ENCODE assay signal across 16 mouse cellular contexts in the genomic region with DNA sequence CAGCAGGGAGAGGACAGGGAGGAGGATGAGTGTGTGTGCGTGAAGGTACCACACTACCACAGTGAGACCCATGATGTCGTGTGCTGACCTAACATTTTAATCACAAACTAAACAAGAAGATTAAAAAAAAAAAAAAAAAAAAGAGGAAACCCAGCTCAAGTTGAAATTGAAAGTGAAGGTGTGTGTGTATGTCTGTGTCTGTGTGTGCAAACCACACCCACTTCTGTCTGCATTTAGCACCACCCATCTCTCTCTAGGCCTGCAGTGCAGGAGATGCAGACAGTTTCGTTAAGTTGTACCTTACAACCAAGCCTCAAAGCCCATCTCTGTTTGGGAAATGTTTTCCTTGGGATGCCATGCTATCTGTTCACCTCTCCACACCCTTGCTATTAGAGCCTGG. TPM values are rescaled to one million over a fixed set of nuclear protein-coding genes. Genes with fewer than 3 reads are reported as not detected.
DNase-seq lines count a peak whose midpoint lies in the region; ATAC-seq and TF ChIP-seq lines count a peak whose summit lies in the region.
"Had no signal": no experiment of that assay in that cellular context is flagged by ENCODE, and none has a peak within 500 bp of the region (broad histone marks: within the 10 kb centered on the region; RNA-seq: fewer than 3 reads in every experiment).

No protein-coding gene starts in this region.

- no peaks in the 10 kb centered on the region for H3K9me3 ChIP-seq in midbrain, embryonic 10.5 days (replicated peaks)
- H3K9me3 ChIP-seq in kidney, embryonic 14.5 days (ENCODE audit: control insufficient read depth, low read length) = no peaks in the 10 kb centered on the region
- H3K9me3 ChIP-seq: forebrain, embryonic 15.5 days; hindbrain, embryonic 15.5 days had no signal

- H3K4me3 ChIP-seq in spleen, adult 2 months (ENCODE audit: extremely low read depth, insufficient read depth, insufficient read length) = peak overlapping the region; percentile 23; the same call in 1 of the 2 replicates
- peak overlapping the region; percentile 3; the same call in 1 of the 2 replicates for H3K4me3 ChIP-seq in macrophage (ENCODE audit: inconsistent target)
- no peak overlapping the region for H3K4me3 ChIP-seq in midbrain, embryonic 10.5 days
- H3K4me3 ChIP-seq in kidney, embryonic 14.5 days (ENCODE audit: low read length) = no peak overlapping the region
- H3K4me3 ChIP-seq: forebrain, embryonic 15.5 days; heart, adult 2 months; hindbrain, embryonic 15.5 days; left cerebral cortex, adult 2 months had no signal

- H3K27me3 ChIP-seq in spleen, adult 2 months (ENCODE audit: control insufficient read depth, insufficient read depth, low read length) = no peaks in the 10 kb centered on the region
- H3K27me3 ChIP-seq in splenic B cell, adult 2 months (ENCODE audit: control insufficient read depth, insufficient read depth, low read length, poor library complexity, severe bottlenecking) = no peaks in the 10 kb centered on the region
- H3K27me3 ChIP-seq in midbrain, embryonic 10.5 days (ENCODE audit: low read depth, poor library complexity, severe bottlenecking) = no peaks in the 10 kb centered on the region
- H3K27me3 ChIP-seq in kidney, embryonic 14.5 days (ENCODE audit: control insufficient read depth, insufficient read depth, low read length) = no peaks in the 10 kb centered on the region
- H3K27me3 ChIP-seq: forebrain, embryonic 15.5 days; hindbrain, embryonic 15.5 days had no signal

- 23% methylated on average over 3 of the region's 3 CpGs for WGBS in spleen, adult 2 months
- 35% methylated on average over 2 of the region's 3 CpGs for WGBS in macrophage (ENCODE audit: missing documents)
- 90% methylated on average over 3 of the region's 3 CpGs for WGBS in midbrain, embryonic 10.5 days
- 88% methylated on average over 3 of the region's 3 CpGs for WGBS in kidney, embryonic 14.5 days

- no peak for TF ChIP-seq POLR2A in spleen, adult 2 months (IDR thresholded peaks at IDR 0.05; ENCODE audit: low read depth, low read length)

- ATAC-seq in activated CD4-positive, CD25-positive, alpha-beta regulatory T cell, adult 4 months = peak; percentile 96
- no peak for ATAC-seq in kidney, embryonic 14.5 days (ENCODE audit: low FRiP score, low TSS enrichment)
- ATAC-seq: forebrain, embryonic 15.5 days had no signal

- H3K79me2 ChIP-seq in macrophage (ENCODE audit: inconsistent target) = no peaks in the 10 kb centered on the region

- DNase-seq in spleen, adult 2 months (ENCODE audit: low read depth in 1 of 2, low spot score in 2 of 2) = peak in 1 of 2 experiments; percentile 58
- DNase-seq in spleen, postnatal 14 days (ENCODE audit: low spot score in 2 of 2) = no peak
- DNase-seq in splenic B cell, adult 2 months (ENCODE audit: low read depth, low spot score) = peak; percentile 84
- no peak for DNase-seq in midbrain, embryonic 10.5 days (ENCODE audit: low spot score)
- DNase-seq: adrenal gland, adult 2 months; cerebellum, adult 9-11 months; heart, adult 2 months; heart, postnatal 14 days; kidney, adult 8-10 months; lung, embryonic 14.5 days had no signal

- no peaks in the 10 kb centered on the region for H3K36me3 ChIP-seq in spleen, adult 2 months (ENCODE audit: control insufficient read depth, insufficient read depth, low read length)
- no peaks in the 10 kb centered on the region for H3K36me3 ChIP-seq in macrophage (ENCODE audit: inconsistent target)
- H3K36me3 ChIP-seq in splenic B cell, adult 2 months (ENCODE audit: control insufficient read depth, insufficient read depth, low read length, poor library complexity, severe bottlenecking) = no peaks in the 10 kb centered on the region
- H3K36me3 ChIP-seq in midbrain, embryonic 10.5 days = no peaks in the 10 kb centered on the region
- H3K36me3 ChIP-seq in kidney, embryonic 14.5 days (ENCODE audit: control insufficient read depth, insufficient read depth, low read length) = no peaks in the 10 kb centered on the region
- H3K36me3 ChIP-seq: forebrain, embryonic 15.5 days; hindbrain, embryonic 15.5 days had no signal

- H3K4me2 ChIP-seq in kidney, embryonic 14.5 days (replicated peaks; ENCODE audit: low read depth, low read length) = no peak overlapping the region
- H3K4me2 ChIP-seq: forebrain, embryonic 15.5 days; hindbrain, embryonic 15.5 days; lung, embryonic 14.5 days had no signal

- H3K9ac ChIP-seq in kidney, embryonic 14.5 days (ENCODE audit: low read depth, low read length) = no peak overlapping the region
- H3K9ac ChIP-seq: forebrain, embryonic 15.5 days; hindbrain, embryonic 15.5 days; lung, embryonic 14.5 days had no signal

- peak overlapping the region; percentile 86 for H3K27ac ChIP-seq in spleen, adult 2 months (ENCODE audit: insufficient read depth, low read length)
- H3K27ac ChIP-seq in macrophage = peak overlapping the region; percentile 99
- H3K27ac ChIP-seq in midbrain, embryonic 10.5 days (replicated peaks) = no peak overlapping the region
- H3K27ac ChIP-seq in kidney, embryonic 14.5 days (ENCODE audit: low read depth, low read length) = no peak overlapping the region
- H3K27ac ChIP-seq: forebrain, embryonic 15.5 days; heart, adult 2 months; hindbrain, embryonic 15.5 days; left cerebral cortex, adult 2 months had no signal

- TF ChIP-seq CTCF in spleen, adult 2 months (IDR thresholded peaks at IDR 0.05; ENCODE audit: extremely low read depth, insufficient read depth, insufficient read length, insufficient replicate concordance) = no peak

- peaks cover 27% of the 10 kb centered on the region for H3K4me1 ChIP-seq in spleen, adult 2 months (ENCODE audit: control insufficient read depth, insufficient read depth, insufficient read length)
- H3K4me1 ChIP-seq in midbrain, embryonic 10.5 days = peaks cover under 1% of the 10 kb centered on the region
- H3K4me1 ChIP-seq in kidney, embryonic 14.5 days (ENCODE audit: control insufficient read depth, insufficient read depth, low read length) = no peaks in the 10 kb centered on the region

RNA-seq across cellular contexts. Expression of a gene that starts 35.9 kb away (rescaled TPM):
- polyA plus RNA-seq in spleen, adult 2 months (2012; rRNA removed) = 0.11 and 0.14 TPM in 2 replicates
- polyA plus RNA-seq in activated CD4-positive, CD25-positive, alpha-beta regulatory T cell, adult 4 months (2017; shearing (Covaris generic)) = not detected
- total RNA-seq in macrophage (2018; cell fraction: chromatin; rRNA removed) = under 1 TPM in 10 of 26 experiments, not detected in 16; 0.16 to 0.73 (median 0.35) TPM
- under 1 TPM in 18 of 26 experiments, not detected in 8; 0.04 to 0.27 (median 0.14) TPM for total RNA-seq in macrophage (2018; cell fraction: cytosol; rRNA removed)
- total RNA-seq in macrophage (2018; cell fraction: nucleus; rRNA removed) = under 1 TPM in 4 of 26 experiments, not detected in 22; 0.24 to 0.37 (median 0.32) TPM
- 0.20 to 0.27 TPM (median 0.22 TPM) in 3 replicates for polyA plus RNA-seq in macrophage (2018)
- 0.22 and 0.38 TPM in 2 replicates for polyA plus RNA-seq in midbrain, embryonic 10.5 days (2016; fragmentation: Nextera tagmentation; extraction: Ambion mirVana)
- polyA plus RNA-seq in kidney, embryonic 14.5 days (2014; fragmentation: Nextera tagmentation; extraction: Ambion mirVana) = 1.2 and 2.0 TPM in 2 replicates
- polyA plus RNA-seq: forebrain, embryonic 15.5 days had no signal

Comparison
In these comparisons a context has a peak if more than half of its experiments do, and no peak if none do; other contexts are left out.
1. H3K27ac ChIP-seq: peak in spleen, adult 2 months (single experiment) and macrophage (single experiment); none in midbrain, embryonic 10.5 days (single experiment) and kidney, embryonic 14.5 days (single experiment).
2. H3K4me3 ChIP-seq: peak in spleen, adult 2 months (single experiment) and macrophage (single experiment); none in midbrain, embryonic 10.5 days (single experiment) and kidney, embryonic 14.5 days (single experiment).